Mouse (Mus musculus) lung, adult 2 months (tissue): ENCODE results near the gene Tmem140.

Experiments used
- CTCF ChIP-seq: fragments of 200-500 bp; IDR thresholded peaks from 2 replicates; pipeline ENCODE4 v1.5.1; 2011; ENCODE audit warnings: mild to moderate bottlenecking, low read length, control low read depth; ENCODE audit not compliant: insufficient read depth
- POLR2A ChIP-seq: fragments of 200-500 bp; IDR thresholded peaks from 2 replicates; pipeline ENCODE4 v1.6.1; 2011; ENCODE audit warnings: low read depth, mild to moderate bottlenecking, control low read depth, low read length, borderline replicate concordance; ENCODE audit errors: extremely low read depth

DNA sequence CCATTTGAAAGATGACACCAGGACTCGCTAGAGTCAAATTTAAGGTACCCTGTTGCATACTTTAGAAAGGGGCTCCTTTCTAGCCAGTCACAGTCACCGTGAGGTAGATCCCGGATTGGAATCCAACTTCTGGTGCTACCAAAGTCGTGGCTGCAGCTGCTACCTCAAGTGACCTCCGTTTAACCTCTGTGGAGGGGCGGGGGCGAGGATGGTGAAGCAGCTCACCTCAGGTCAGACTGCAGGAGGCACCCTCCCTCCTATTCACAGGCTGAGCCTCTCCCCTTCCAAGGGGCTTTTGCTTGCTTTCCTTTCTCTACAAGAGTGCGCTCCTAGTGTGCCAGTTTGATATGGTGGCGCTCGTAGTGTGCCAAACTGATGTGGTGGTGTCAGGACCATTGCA is 57.0 kb downstream of the Tmem140 start, which contains the start of gene Stra8:
- TF ChIP-seq POLR2A (no peak), CTCF (no peak)
